In genomic region chr6:91284521-91285449, GRCm38 (mm10) we compare ENCODE assay signal across 8 mouse cellular contexts.
DNase-seq lines count a peak whose midpoint lies in the region; ATAC-seq and TF ChIP-seq lines count a peak whose summit lies in the region.

No protein-coding gene starts in this region.

- intact Hi-C loops in gastrocnemius, adult 2 months (cut with DNase I): loop anchor here (5.0 to 10.0 kb wide), 2 partner anchors 220 to 467 kb away; no protein-coding TSS in a partner anchor

- TF ChIP-seq CTCF in gastrocnemius, adult 2 months (IDR thresholded peaks at IDR 0.05): no peak
- TF ChIP-seq CTCF in E14TG2a.4 (conservative IDR thresholded peaks at IDR 0.05; ENCODE audit: low read length): no peak
- no peak for TF ChIP-seq CTCF in olfactory bulb, adult 2 months (IDR thresholded peaks at IDR 0.05; ENCODE audit: insufficient read depth, low read depth, low read length)

- peaks cover 30% of the 10 kb centered on the region for H3K4me1 ChIP-seq in E14TG2a.4 (replicated peaks; ENCODE audit: low read depth, low read length)
- peaks cover 67% of the 10 kb centered on the region for H3K4me1 ChIP-seq in forebrain, embryonic 10.5 days
- peaks cover 18% of the 10 kb centered on the region for H3K4me1 ChIP-seq in limb, embryonic 12.5 days (replicated peaks)
- peaks cover 26% of the 10 kb centered on the region for H3K4me1 ChIP-seq in olfactory bulb, adult 2 months (ENCODE audit: control insufficient read depth, insufficient read depth, low read length)

- peaks cover 84% of the 10 kb centered on the region for H3K27me3 ChIP-seq in E14TG2a.4 (ENCODE audit: insufficient read depth, low read length)
- peaks cover 92% of the 10 kb centered on the region for H3K27me3 ChIP-seq in forebrain, embryonic 10.5 days (ENCODE audit: poor library complexity, severe bottlenecking)
- H3K27me3 ChIP-seq in limb, embryonic 12.5 days: peaks cover 82% of the 10 kb centered on the region

- H3K9me3 ChIP-seq in E14TG2a.4 (ENCODE audit: low read length): no peaks in the 10 kb centered on the region
- no peaks in the 10 kb centered on the region for H3K9me3 ChIP-seq in forebrain, embryonic 10.5 days
- no peaks in the 10 kb centered on the region for H3K9me3 ChIP-seq in limb, embryonic 12.5 days

- ATAC-seq in limb, embryonic 12.5 days (ENCODE audit: insufficient number of reproducible peaks, insufficient read depth, low FRiP score, low TSS enrichment, low read depth): peak; percentile 27; the same call in 1 of the 2 replicates

- DNase-seq in gastrocnemius, adult 2 months: no peak
- DNase-seq in gastrocnemius, postnatal 25 days: no peak
- DNase-seq in forebrain, embryonic 10.5 days (ENCODE audit: extremely low spot score, low spot score): peak; percentile 78
- DNase-seq in spleen, postnatal 4 days (ENCODE audit: low spot score in 2 of 2): no peak
- DNase-seq in spleen, postnatal 14 days (ENCODE audit: low spot score in 2 of 2): no peak

- WGBS in forebrain, embryonic 10.5 days: 3% methylated on average over 35 of the region's 35 CpGs
- 7% methylated on average over 35 of the region's 35 CpGs for WGBS in limb, embryonic 12.5 days
- 5% methylated on average over 35 of the region's 35 CpGs for WGBS in olfactory bulb, adult 2 months

- no peaks in the 10 kb centered on the region for H3K36me3 ChIP-seq in E14TG2a.4 (ENCODE audit: insufficient read depth, low read length)
- no peaks in the 10 kb centered on the region for H3K36me3 ChIP-seq in forebrain, embryonic 10.5 days (replicated peaks)
- H3K36me3 ChIP-seq in limb, embryonic 12.5 days: no peaks in the 10 kb centered on the region

- peak overlapping the region; percentile 64 for H3K4me3 ChIP-seq in gastrocnemius, adult 2 months
- H3K4me3 ChIP-seq in E14TG2a.4 (replicated peaks; ENCODE audit: low read length): peak overlapping the region; percentile 78
- peak overlapping the region; percentile 51 for H3K4me3 ChIP-seq in forebrain, embryonic 10.5 days
- H3K4me3 ChIP-seq in limb, embryonic 12.5 days (replicated peaks): peak overlapping the region; percentile 32
- peak overlapping the region; percentile 42 for H3K4me3 ChIP-seq in olfactory bulb, adult 2 months (ENCODE audit: insufficient read depth, low read depth, low read length)

- no peak for TF ChIP-seq POLR2A in olfactory bulb, adult 2 months (IDR thresholded peaks at IDR 0.05; ENCODE audit: insufficient read depth, low read depth, low read length)

- H3K27ac ChIP-seq in gastrocnemius, adult 2 months: peak overlapping the region; percentile 69
- H3K27ac ChIP-seq in forebrain, embryonic 10.5 days: peak overlapping the region; percentile 88
- no peak overlapping the region for H3K27ac ChIP-seq in limb, embryonic 12.5 days
- H3K27ac ChIP-seq in olfactory bulb, adult 2 months (ENCODE audit: insufficient read depth, low read depth, low read length): peak overlapping the region; percentile 54

- peak overlapping the region; percentile 57 for H3K4me2 ChIP-seq in limb, embryonic 12.5 days

- peak overlapping the region; percentile 37; the same call in 1 of the 2 replicates for H3K9ac ChIP-seq in limb, embryonic 12.5 days (replicated peaks)
